In the genomic region with DNA sequence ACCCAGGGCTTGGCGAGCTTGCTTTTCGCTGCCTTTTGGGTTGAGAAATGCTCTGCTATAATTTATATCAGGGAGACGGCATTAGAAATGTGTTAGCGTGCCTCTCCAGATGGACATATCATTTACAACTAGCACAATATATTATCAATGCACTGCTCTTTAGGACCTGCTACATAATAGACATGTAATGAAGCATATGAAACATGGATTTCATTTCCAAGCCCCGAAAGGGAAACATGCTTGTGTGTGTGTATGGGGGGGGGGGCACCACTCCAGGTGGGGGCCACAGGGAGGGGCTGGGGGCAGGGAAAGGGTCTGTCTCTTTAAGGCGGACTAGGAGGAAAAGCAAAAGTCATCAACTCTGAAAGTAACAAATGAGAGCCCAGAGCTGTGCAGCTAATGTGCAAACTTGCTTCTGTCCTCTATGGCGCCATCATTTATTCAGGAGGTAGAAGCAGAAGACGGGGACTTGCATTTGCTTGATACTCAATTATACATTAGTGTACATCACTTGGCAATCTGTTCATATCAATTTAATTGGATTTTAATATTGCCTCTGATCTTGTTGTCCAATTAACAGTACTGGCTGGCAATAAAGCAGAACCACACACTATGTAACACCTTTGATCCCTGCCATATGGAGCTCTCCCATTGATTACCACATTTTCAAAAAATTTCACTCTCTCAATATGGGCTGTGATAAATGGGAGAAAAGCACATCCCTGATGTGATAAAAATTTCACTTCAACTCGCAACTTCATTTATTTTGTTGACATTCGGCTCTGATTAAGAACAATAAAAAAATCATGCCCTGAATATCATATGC, we compare ENCODE assay signal across 13 mouse cellular contexts.
DNase-seq lines count a peak whose midpoint lies in the region; ATAC-seq and TF ChIP-seq lines count a peak whose summit lies in the region.
"Had no signal": no experiment of that assay in that cellular context is flagged by ENCODE, and none has a peak within 500 bp of the region (broad histone marks: within the 10 kb centered on the region; RNA-seq: fewer than 3 reads in every experiment).

No protein-coding gene starts in this region.

- TF ChIP-seq CTCF in lung, embryonic 14.5 days (IDR thresholded peaks at IDR 0.05; ENCODE audit: low read depth): no peak
- no peak for TF ChIP-seq CTCF in layer of hippocampus, adult 2 months (conservative IDR thresholded peaks at IDR 0.05)

- no peak overlapping the region for H3K27ac ChIP-seq in lung, embryonic 14.5 days (ENCODE audit: low read depth)
- peak overlapping the region; percentile 4; the same call in 1 of the 2 replicates for H3K27ac ChIP-seq in hindbrain, embryonic 11.5 days (ENCODE audit: low read depth, low read length)
- H3K27ac ChIP-seq in midbrain, embryonic 11.5 days (ENCODE audit: low read depth, low read length): peak overlapping the region; percentile 33; the same call in 1 of the 2 replicates
- no peak overlapping the region for H3K27ac ChIP-seq in layer of hippocampus, adult 2 months
- H3K27ac ChIP-seq: intestine, embryonic 15.5 days; macrophage had no signal

- ATAC-seq in lung, embryonic 14.5 days (ENCODE audit: insufficient read depth): peak; percentile 25; the same call in 1 of the 2 replicates
- peak; percentile 48 for ATAC-seq in hindbrain, embryonic 11.5 days (ENCODE audit: low FRiP score)
- no peak for ATAC-seq in midbrain, embryonic 11.5 days (ENCODE audit: low FRiP score)

- intact Hi-C loops in left cerebral cortex, postnatal 25 days (cut with DNase I): no loop called here

- no peak for DNase-seq in lung, embryonic 14.5 days
- no peak for DNase-seq in lung, postnatal 14 days
- DNase-seq in hindbrain, embryonic 11.5 days (ENCODE audit: low spot score): no peak
- DNase-seq in midbrain, embryonic 11.5 days (ENCODE audit: low spot score, missing footprints): no peak
- DNase-seq in urinary bladder, postnatal 14 days (ENCODE audit: low spot score): no peak
- no peak for DNase-seq in layer of hippocampus, adult 2 months (ENCODE audit: low spot score in 2 of 2)
- no peak for DNase-seq in layer of hippocampus, adult 8-10 months (ENCODE audit: low spot score in 2 of 2)
- DNase-seq in left cerebral cortex, postnatal 25 days (ENCODE audit: low spot score in 2 of 2): no peak
- DNase-seq: adrenal gland, postnatal 36 days; thymus, postnatal 36 days had no signal

- 69% methylated on average over 10 of the region's 10 CpGs for WGBS in lung, embryonic 14.5 days
- WGBS in hindbrain, embryonic 11.5 days: 59% methylated on average over 10 of the region's 10 CpGs
- 65% methylated on average over 10 of the region's 10 CpGs for WGBS in midbrain, embryonic 11.5 days

- H3K27me3 ChIP-seq in lung, embryonic 14.5 days (ENCODE audit: insufficient read depth, low read length): no peaks in the 10 kb centered on the region
- H3K27me3 ChIP-seq in hindbrain, embryonic 11.5 days (ENCODE audit: control insufficient read depth, insufficient read depth, low read length): no peaks in the 10 kb centered on the region
- no peaks in the 10 kb centered on the region for H3K27me3 ChIP-seq in midbrain, embryonic 11.5 days (ENCODE audit: control insufficient read depth, insufficient read depth, low read length)
- H3K27me3 ChIP-seq: intestine, embryonic 15.5 days had no signal

- no peak overlapping the region for H3K4me2 ChIP-seq in lung, embryonic 14.5 days
- H3K4me2 ChIP-seq in hindbrain, embryonic 11.5 days (replicated peaks; ENCODE audit: low read depth, low read length): no peak overlapping the region; the same call in 1 of the 2 replicates
- no peak overlapping the region for H3K4me2 ChIP-seq in midbrain, embryonic 11.5 days
- H3K4me2 ChIP-seq: intestine, embryonic 15.5 days; liver, embryonic 11.5 days had no signal

- H3K4me3 ChIP-seq in lung, embryonic 14.5 days (ENCODE audit: low read depth, low read length): no peak overlapping the region
- no peak overlapping the region for H3K4me3 ChIP-seq in hindbrain, embryonic 11.5 days (ENCODE audit: low read depth, low read length)
- H3K4me3 ChIP-seq in midbrain, embryonic 11.5 days (ENCODE audit: low read depth, low read length): no peak overlapping the region
- H3K4me3 ChIP-seq in layer of hippocampus, adult 2 months: no peak overlapping the region
- H3K4me3 ChIP-seq: intestine, embryonic 15.5 days had no signal

- H3K4me1 ChIP-seq in lung, embryonic 14.5 days (ENCODE audit: insufficient read depth): peaks cover 5% of the 10 kb centered on the region
- H3K4me1 ChIP-seq in hindbrain, embryonic 11.5 days (replicated peaks; ENCODE audit: control insufficient read depth, insufficient read depth, low read length): 0 out of 2 replicates have a peak, but pooled peaks cover 4% of the 10 kb centered on the region
- H3K4me1 ChIP-seq in midbrain, embryonic 11.5 days (ENCODE audit: control insufficient read depth, insufficient read depth, low read length): peaks cover 12% of the 10 kb centered on the region; the same call in 1 of the 2 replicates

- H3K9me3 ChIP-seq in lung, embryonic 14.5 days (ENCODE audit: low read depth, low read length): no peaks in the 10 kb centered on the region
- H3K9me3 ChIP-seq in hindbrain, embryonic 11.5 days (ENCODE audit: control insufficient read depth, low read length): no peaks in the 10 kb centered on the region
- H3K9me3 ChIP-seq in midbrain, embryonic 11.5 days (ENCODE audit: control insufficient read depth, low read length): no peaks in the 10 kb centered on the region
- H3K9me3 ChIP-seq: intestine, embryonic 15.5 days had no signal

- H3K36me3 ChIP-seq in lung, embryonic 14.5 days (ENCODE audit: insufficient read depth): no peaks in the 10 kb centered on the region
- H3K36me3 ChIP-seq in hindbrain, embryonic 11.5 days (ENCODE audit: control insufficient read depth, insufficient read depth, low read length): no peaks in the 10 kb centered on the region
- H3K36me3 ChIP-seq in midbrain, embryonic 11.5 days (ENCODE audit: control insufficient read depth, insufficient read depth, low read length): no peaks in the 10 kb centered on the region
- H3K36me3 ChIP-seq: intestine, embryonic 15.5 days had no signal

- no peak overlapping the region for H3K9ac ChIP-seq in lung, embryonic 14.5 days
- H3K9ac ChIP-seq in hindbrain, embryonic 11.5 days (ENCODE audit: low read depth, low read length): peak overlapping the region; percentile 24; the same call in 1 of the 2 replicates
- peak overlapping the region; percentile 42; the same call in 1 of the 2 replicates for H3K9ac ChIP-seq in midbrain, embryonic 11.5 days (ENCODE audit: low read length)
- H3K9ac ChIP-seq: intestine, embryonic 15.5 days had no signal

Comparison
In these comparisons a context has a peak if more than half of its experiments do, and no peak if none do; other contexts are left out.
1. H3K27ac ChIP-seq: peak in hindbrain, embryonic 11.5 days (single experiment) and midbrain, embryonic 11.5 days (single experiment); none in lung, embryonic 14.5 days (single experiment) and layer of hippocampus, adult 2 months (single experiment).